Mouse (Mus musculus): Measurements from ENCODE around the gene Med19. TPM values are rescaled to one million over a fixed set of nuclear protein-coding genes. Genes with fewer than 3 reads are reported as not detected.

Med19 gene
- 52.3 and 53.6 TPM in 2 replicates for polyA plus RNA-seq (2015; fragmentation: Nextera tagmentation; extraction: Ambion mirVana)

GRCm38 (mm10) chr2:84677968-84678880 lies at the start of gene Med19, which contains the start of gene Gm28635:
Gene Med19 (plus strand): TSS chr2:84678402.
Gene Gm28635 (minus strand): TSS chr2:84678041.
- no peaks in the 10 kb centered on the region for H3K27me3 ChIP-seq (ENCODE audit: control insufficient read depth, insufficient read depth, low read depth, low read length)
- under 1% methylated on average over 43 of the region's 44 CpGs for WGBS
- peaks cover 21% of the 10 kb centered on the region for H3K4me1 ChIP-seq (ENCODE audit: control insufficient read depth, insufficient read depth, low read length)
- peak within 1 kb of the TSS; percentile 98 for H3K4me3 ChIP-seq (ENCODE audit: low read depth, low read length)
- H3K9me3 ChIP-seq (replicated peaks; ENCODE audit: control insufficient read depth, low read length, poor library complexity, severe bottlenecking), result no peaks in the 10 kb centered on the region
- no peaks in the 10 kb centered on the region; the same call in 1 of the 2 replicates for H3K36me3 ChIP-seq (ENCODE audit: control insufficient read depth, insufficient read depth, low read length)
- H3K9ac ChIP-seq (ENCODE audit: low read depth, low read length), result peak within 1 kb of the TSS; percentile 83
- peak; percentile 100 for ATAC-seq
- H3K4me2 ChIP-seq (ENCODE audit: low read length), result peak within 1 kb of the TSS; percentile 67
- peak within 1 kb of the TSS; percentile 86 for H3K27ac ChIP-seq (ENCODE audit: low read length)

GRCm38 (mm10) chr2:84632001-84632400 lies 46.2 kb upstream of the Med19 start:
- Histone ChIP-seq H3K4me2 (ENCODE audit: low read length) (no peak overlapping the region), H3K27me3 (ENCODE audit: control insufficient read depth, insufficient read depth, low read depth, low read length) (no peaks in the 10 kb centered on the region), H3K4me3 (ENCODE audit: low read depth, low read length) (no peak overlapping the region), H3K27ac (ENCODE audit: low read length) (no peak overlapping the region), H3K9me3 (replicated peaks; ENCODE audit: control insufficient read depth, low read length, poor library complexity, severe bottlenecking) (no peaks in the 10 kb centered on the region), H3K4me1 (ENCODE audit: control insufficient read depth, insufficient read depth, low read length) (peaks cover 29% of the 10 kb centered on the region), H3K36me3 (ENCODE audit: control insufficient read depth, insufficient read depth, low read length) (no peaks in the 10 kb centered on the region), H3K9ac (ENCODE audit: low read depth, low read length) (no peak overlapping the region)
- no peak for ATAC-seq
- 100% methylated on average over 1 of the region's 1 CpGs for WGBS

- no peak overlapping the region; the same call in 1 of the 2 replicates for H3K4me2 ChIP-seq (ENCODE audit: low read length)
- 0% methylated on average over 3 of the region's 3 CpGs for WGBS
- H3K9ac ChIP-seq (ENCODE audit: low read depth, low read length), result no peak overlapping the region
- no peak overlapping the region for H3K4me3 ChIP-seq (ENCODE audit: low read depth, low read length)
- no peak for ATAC-seq
- no peaks in the 10 kb centered on the region for H3K27me3 ChIP-seq (ENCODE audit: control insufficient read depth, insufficient read depth, low read depth, low read length)
- H3K9me3 ChIP-seq (replicated peaks; ENCODE audit: control insufficient read depth, low read length, poor library complexity, severe bottlenecking), result no peaks in the 10 kb centered on the region
- no peak overlapping the region for H3K27ac ChIP-seq (ENCODE audit: low read length)
- no peaks in the 10 kb centered on the region for H3K36me3 ChIP-seq (ENCODE audit: control insufficient read depth, insufficient read depth, low read length)
- peaks cover 36% of the 10 kb centered on the region for H3K4me1 ChIP-seq (ENCODE audit: control insufficient read depth, insufficient read depth, low read length)
These were observed 45.2 kb upstream of the Med19 start for GRCm38 (mm10) chr2:84632999-84633398.

- 78% methylated on average over 4 of the region's 4 CpGs for WGBS
- no peak overlapping the region for H3K4me2 ChIP-seq (ENCODE audit: low read length)
- no peaks in the 10 kb centered on the region for H3K27me3 ChIP-seq (ENCODE audit: control insufficient read depth, insufficient read depth, low read depth, low read length)
- H3K4me1 ChIP-seq (ENCODE audit: control insufficient read depth, insufficient read depth, low read length), result peaks cover 41% of the 10 kb centered on the region
- H3K4me3 ChIP-seq (ENCODE audit: low read depth, low read length), result no peak overlapping the region
- ATAC-seq, result no peak
- H3K9ac ChIP-seq (ENCODE audit: low read depth, low read length), result no peak overlapping the region
- H3K27ac ChIP-seq (ENCODE audit: low read length), result no peak overlapping the region
- H3K36me3 ChIP-seq (ENCODE audit: control insufficient read depth, insufficient read depth, low read length), result no peaks in the 10 kb centered on the region
- H3K9me3 ChIP-seq (replicated peaks; ENCODE audit: control insufficient read depth, low read length, poor library complexity, severe bottlenecking), result no peaks in the 10 kb centered on the region
These were observed 44.2 kb upstream of the Med19 start for GRCm38 (mm10) chr2:84634006-84634405.

GRCm38 (mm10) chr2:84634934-84635482 lies 43.2 kb upstream of the Med19 start:
- no peaks in the 10 kb centered on the region for H3K27me3 ChIP-seq (ENCODE audit: control insufficient read depth, insufficient read depth, low read depth, low read length)
- H3K9me3 ChIP-seq (replicated peaks; ENCODE audit: control insufficient read depth, low read length, poor library complexity, severe bottlenecking), result no peaks in the 10 kb centered on the region
- WGBS, result 22% methylated on average over 4 of the region's 4 CpGs
- H3K36me3 ChIP-seq (ENCODE audit: control insufficient read depth, insufficient read depth, low read length), result no peaks in the 10 kb centered on the region
- peaks cover 41% of the 10 kb centered on the region for H3K4me1 ChIP-seq (ENCODE audit: control insufficient read depth, insufficient read depth, low read length)
- no peak overlapping the region for H3K9ac ChIP-seq (ENCODE audit: low read depth, low read length)
- no peak overlapping the region for H3K4me3 ChIP-seq (ENCODE audit: low read depth, low read length)
- no peak overlapping the region for H3K4me2 ChIP-seq (ENCODE audit: low read length)
- ATAC-seq, result no peak
- peak overlapping the region; percentile 58 for H3K27ac ChIP-seq (ENCODE audit: low read length)

GRCm38 (mm10) chr2:84635611-84636010 lies 42.6 kb upstream of the Med19 start:
- ATAC-seq, result peak; percentile 93
- Histone ChIP-seq H3K36me3 (ENCODE audit: control insufficient read depth, insufficient read depth, low read length) (no peaks in the 10 kb centered on the region), H3K4me3 (ENCODE audit: low read depth, low read length) (no peak overlapping the region), H3K27me3 (ENCODE audit: control insufficient read depth, insufficient read depth, low read depth, low read length) (no peaks in the 10 kb centered on the region), H3K4me1 (ENCODE audit: control insufficient read depth, insufficient read depth, low read length) (peaks cover 41% of the 10 kb centered on the region), H3K9me3 (replicated peaks; ENCODE audit: control insufficient read depth, low read length, poor library complexity, severe bottlenecking) (no peaks in the 10 kb centered on the region), H3K4me2 (ENCODE audit: low read length) (no peak overlapping the region), H3K9ac (ENCODE audit: low read depth, low read length) (no peak overlapping the region), H3K27ac (ENCODE audit: low read length) (peak overlapping the region; percentile 58)
- 0% methylated on average over 2 of the region's 2 CpGs for WGBS

- Histone ChIP-seq H3K27ac (ENCODE audit: low read length) (peak overlapping the region; percentile 58), H3K9me3 (replicated peaks; ENCODE audit: control insufficient read depth, low read length, poor library complexity, severe bottlenecking) (no peaks in the 10 kb centered on the region), H3K4me3 (ENCODE audit: low read depth, low read length) (no peak overlapping the region), H3K4me1 (ENCODE audit: control insufficient read depth, insufficient read depth, low read length) (peaks cover 41% of the 10 kb centered on the region), H3K27me3 (ENCODE audit: control insufficient read depth, insufficient read depth, low read depth, low read length) (no peaks in the 10 kb centered on the region), H3K4me2 (ENCODE audit: low read length) (no peak overlapping the region), H3K36me3 (ENCODE audit: control insufficient read depth, insufficient read depth, low read length) (no peaks in the 10 kb centered on the region), H3K9ac (ENCODE audit: low read depth, low read length) (no peak overlapping the region)
- WGBS, result 18% methylated on average over 8 of the region's 8 CpGs
- no peak for ATAC-seq
These were observed 41.9 kb upstream of the Med19 start for GRCm38 (mm10) chr2:84636231-84636741.

GRCm38 (mm10) chr2:84637452-84638165 lies 40.6 kb upstream of the Med19 start:
- 27% methylated on average over 7 of the region's 7 CpGs for WGBS
- no peak for ATAC-seq
- Histone ChIP-seq H3K36me3 (ENCODE audit: control insufficient read depth, insufficient read depth, low read length) (no peaks in the 10 kb centered on the region), H3K27me3 (ENCODE audit: control insufficient read depth, insufficient read depth, low read depth, low read length) (no peaks in the 10 kb centered on the region), H3K9ac (ENCODE audit: low read depth, low read length) (no peak overlapping the region), H3K9me3 (replicated peaks; ENCODE audit: control insufficient read depth, low read length, poor library complexity, severe bottlenecking) (no peaks in the 10 kb centered on the region), H3K27ac (ENCODE audit: low read length) (peak overlapping the region; percentile 9; the same call in 1 of the 2 replicates), H3K4me1 (ENCODE audit: control insufficient read depth, insufficient read depth, low read length) (peaks cover 41% of the 10 kb centered on the region), H3K4me2 (ENCODE audit: low read length) (no peak overlapping the region), H3K4me3 (ENCODE audit: low read depth, low read length) (no peak overlapping the region)
